Comparison of ENCODE assay signal across 8 mouse cellular contexts in the genomic region with DNA sequence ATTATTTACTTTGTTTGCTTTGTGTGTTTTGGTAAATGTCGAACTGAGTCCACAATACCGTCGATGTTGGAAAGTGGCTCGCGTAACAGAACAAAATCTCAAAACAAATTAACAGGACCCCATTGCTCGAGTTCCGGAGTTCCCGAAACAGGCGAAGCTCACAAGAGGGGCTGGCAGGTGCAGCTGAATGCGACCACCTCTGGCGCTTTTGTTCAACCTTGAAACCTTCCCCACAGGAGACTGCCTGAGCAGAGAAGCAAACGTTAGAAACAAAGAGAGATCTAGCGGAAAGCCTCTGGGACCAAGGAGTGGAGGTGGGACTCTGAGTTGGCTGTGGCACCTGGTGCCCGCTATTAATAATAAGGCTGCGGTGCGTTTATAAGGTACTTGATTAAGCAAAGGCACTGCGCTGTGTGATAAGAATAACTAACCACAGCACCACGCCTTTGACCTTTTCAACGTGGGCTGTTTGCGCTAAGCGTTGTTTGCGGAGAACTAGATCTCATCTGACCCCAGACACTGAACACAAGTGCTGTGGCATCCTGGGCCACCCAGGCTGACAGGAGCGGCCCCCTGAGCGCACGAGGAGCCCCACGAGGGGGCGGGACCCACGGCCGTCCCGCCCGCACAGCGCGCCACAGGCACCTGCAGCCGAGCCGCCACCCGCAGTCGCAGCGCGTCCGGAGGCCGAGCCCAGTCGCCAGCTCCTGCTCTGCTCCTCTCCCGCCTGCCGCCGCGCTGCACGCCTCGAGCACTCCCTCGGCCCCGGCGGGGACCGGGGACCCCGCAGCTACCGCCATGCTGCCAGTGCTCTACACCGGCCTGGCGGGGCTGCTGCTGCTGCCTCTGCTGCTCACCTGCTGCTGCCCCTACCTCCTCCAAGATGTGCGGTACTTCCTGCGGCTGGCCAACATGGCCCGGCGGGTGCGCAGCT. TPM values are rescaled to one million over a fixed set of nuclear protein-coding genes. Genes with fewer than 3 reads are reported as not detected.
A peak's percentile ranks its signal among the peaks of the same experiment; 100 is the strongest.
DNase-seq lines count a peak whose midpoint lies in the region; ATAC-seq and TF ChIP-seq lines count a peak whose summit lies in the region.

TSS of gene Slc27a2 (plus strand) at position 51 of the 934 bp plus-strand sequence.

- H3K9ac ChIP-seq in heart, postnatal 0 days (replicated peaks; ENCODE audit: low read depth, low read length), result peak within 1 kb of the TSS; percentile 46
- H3K9ac ChIP-seq in neural tube, embryonic 15.5 days (replicated peaks), result peak within 1 kb of the TSS; percentile 65

- no peaks in the 10 kb centered on the region for H3K36me3 ChIP-seq in heart, postnatal 0 days (replicated peaks; ENCODE audit: control insufficient read depth, insufficient read depth, low read length)
- H3K36me3 ChIP-seq in neural tube, embryonic 15.5 days, result no peaks in the 10 kb centered on the region

- H3K27ac ChIP-seq in cortical plate, adult 2 months (ENCODE audit: insufficient read depth, low read length), result no peak within 1 kb of the TSS
- H3K27ac ChIP-seq in heart, postnatal 0 days (ENCODE audit: low read depth), result no peak within 1 kb of the TSS
- H3K27ac ChIP-seq in neural tube, embryonic 15.5 days (replicated peaks), result peak within 1 kb of the TSS; percentile 61

- H3K4me3 ChIP-seq in cortical plate, adult 2 months (ENCODE audit: insufficient read depth, low read length), result peak within 1 kb of the TSS; percentile 70
- H3K4me3 ChIP-seq in heart, postnatal 0 days (ENCODE audit: low read depth, low read length), result peak within 1 kb of the TSS; percentile 61
- H3K4me3 ChIP-seq in lung, adult 2 months (replicated peaks; ENCODE audit: extremely low read depth, low read depth, low read length), result no peak within 1 kb of the TSS
- H3K4me3 ChIP-seq in neural tube, embryonic 15.5 days (replicated peaks), result peak within 1 kb of the TSS; percentile 69

- peak; percentile 11 to 15 for DNase-seq in lung, adult 18-20 months
- DNase-seq in lung, postnatal 25 days (ENCODE audit: low spot score), result no peak
- DNase-seq in heart, postnatal 0 days (ENCODE audit: low spot score), result peak; percentile 8
- peak; percentile 84 to 90 for DNase-seq in kidney, postnatal 36 days
- peak; percentile 12 for DNase-seq in lung, adult 2 months
- no peak for DNase-seq in c-Kit-positive CD71-positive TER-119-positive erythroid progenitor cells, embryonic 14.5 days (ENCODE audit: low spot score)

- H3K9me3 ChIP-seq in heart, postnatal 0 days (replicated peaks; ENCODE audit: control insufficient read depth, low read length), result no peaks in the 10 kb centered on the region
- H3K9me3 ChIP-seq in neural tube, embryonic 15.5 days (replicated peaks), result no peaks in the 10 kb centered on the region

- no peak for TF ChIP-seq POLR2A in cortical plate, adult 2 months (IDR thresholded peaks at IDR 0.05; ENCODE audit: extremely low read depth, insufficient read depth, low read length)
- TF ChIP-seq POLR2A in lung, adult 2 months (IDR thresholded peaks at IDR 0.05; ENCODE audit: borderline replicate concordance, extremely low read depth, low read depth, low read length), result no peak

- peak within 1 kb of the TSS; percentile 87 for H3K4me2 ChIP-seq in heart, postnatal 0 days (ENCODE audit: low read depth, low read length)
- H3K4me2 ChIP-seq in neural tube, embryonic 15.5 days, result peak within 1 kb of the TSS; percentile 97

- peak; percentile 58 for ATAC-seq in heart, postnatal 0 days (ENCODE audit: insufficient read depth, low read depth)
- peak; percentile 87 for ATAC-seq in neural tube, embryonic 15.5 days (ENCODE audit: low FRiP score)

- 3% methylated on average over 61 of the region's 61 CpGs for WGBS in heart, postnatal 0 days
- WGBS in lung, adult 2 months, result 2% methylated on average over 61 of the region's 61 CpGs
- under 1% methylated on average over 61 of the region's 61 CpGs for WGBS in neural tube, embryonic 15.5 days

- H3K4me1 ChIP-seq in cortical plate, adult 2 months (ENCODE audit: control insufficient read depth, insufficient read depth, low read length), result no peaks in the 10 kb centered on the region
- H3K4me1 ChIP-seq in heart, postnatal 0 days (ENCODE audit: control insufficient read depth, insufficient read depth), result peaks cover 11% of the 10 kb centered on the region
- H3K4me1 ChIP-seq in lung, adult 2 months (ENCODE audit: control insufficient read depth, insufficient read depth, low read length), result no peaks in the 10 kb centered on the region
- H3K4me1 ChIP-seq in neural tube, embryonic 15.5 days, result peaks cover 18% of the 10 kb centered on the region

- no peak for TF ChIP-seq EP300 in heart, postnatal 0 days (IDR thresholded peaks at IDR 0.05; ENCODE audit: low read depth)

- no peak for TF ChIP-seq CTCF in cortical plate, adult 2 months (IDR thresholded peaks at IDR 0.05; ENCODE audit: extremely low read depth, insufficient read depth, low read length)
- TF ChIP-seq CTCF in heart, postnatal 0 days (IDR thresholded peaks at IDR 0.05; ENCODE audit: low read depth), result no peak
- TF ChIP-seq CTCF in lung, adult 2 months (IDR thresholded peaks at IDR 0.05; ENCODE audit: insufficient read depth, low read length), result no peak

- peaks cover 38% of the 10 kb centered on the region for H3K27me3 ChIP-seq in heart, postnatal 0 days (ENCODE audit: control insufficient read depth, insufficient read depth, low read length)
- H3K27me3 ChIP-seq in neural tube, embryonic 15.5 days (replicated peaks), result peaks cover 33% of the 10 kb centered on the region

RNA-seq across cellular contexts. Expression of gene Slc27a2, which starts in this region (rescaled TPM):
- polyA plus RNA-seq in cortical plate, adult 2 months (2012; rRNA removed), result 5.0 and 6.7 TPM in 2 replicates
- not detected in 2 replicates for total RNA-seq in heart, postnatal 0 days (2014; rRNA removed; ENCODE audit: low replicate concordance)
- polyA plus RNA-seq in heart, postnatal 0 days (2015; fragmentation: Nextera tagmentation; extraction: Ambion mirVana), result 0.14 and 0.34 TPM in 2 replicates
- 2.4 and 2.7 TPM in 2 replicates for polyA plus RNA-seq in lung, adult 2 months (2012; rRNA removed)
- polyA plus RNA-seq in neural tube, embryonic 15.5 days (2015; fragmentation: Nextera tagmentation; extraction: Ambion mirVana), result 10.7 and 11.3 TPM in 2 replicates

Comparison
In these comparisons a context has a peak if more than half of its experiments do, and no peak if none do; other contexts are left out.
1. DNase-seq: peak in lung, adult 18-20 months (2 of 2), kidney, postnatal 36 days (2 of 2) and lung, adult 2 months (single experiment); none in lung, postnatal 25 days (single experiment) and c-Kit-positive CD71-positive TER-119-positive erythroid progenitor cells, embryonic 14.5 days (single experiment).
2. Peak in DNase-seq, ATAC-seq, H3K4me3 ChIP-seq, H3K9ac ChIP-seq and H3K4me2 ChIP-seq in heart, postnatal 0 days; RNA of the gene not detected or under 1 TPM.